Mouse (Mus musculus) cerebellum, adult 2 months (tissue): Measurements from ENCODE around the gene Mybl2. TPM values are rescaled to one million over a fixed set of nuclear protein-coding genes. Genes with fewer than 3 reads are reported as not detected.
"Not testable (repeated sequence)": the region's sequence is repeated elsewhere in the genome, so short reads cannot be mapped to it uniquely, and the experiment has no call there.

Experiments
- DNase-seq, 2 experiments: peaks; one replicate each; pipeline ENCODE4 v3.0.0; 2021
- H3K27ac ChIP-seq: fragments of 200-500 bp; 2 replicates; pipeline ENCODE4 v1.5.1; 2012; ENCODE audit warnings: low read length, control low read depth, inconsistent platforms; ENCODE audit not compliant: insufficient read depth
- H3K27me3 ChIP-seq: fragments of 200-500 bp; 2 replicates; pipeline ENCODE4 v1.6.1; 2012; ENCODE audit warnings: inconsistent platforms, mild to moderate bottlenecking, low read length, moderate library complexity; ENCODE audit not compliant: control insufficient read depth, insufficient read depth
- H3K4me1 ChIP-seq: fragments of 200-500 bp; 2 replicates; pipeline ENCODE4 v1.6.1; 2011; ENCODE audit warnings: low read length; ENCODE audit not compliant: control insufficient read depth, insufficient read depth
- H3K4me3 ChIP-seq: fragments of 200-500 bp; replicated peaks from 2 replicates; pipeline ENCODE3; 2011; ENCODE audit warnings: mild to moderate bottlenecking, low read depth, low read length, control low read depth; ENCODE audit not compliant: insufficient read depth
- CTCF ChIP-seq: fragments of 200-500 bp; IDR thresholded peaks from 2 replicates; pipeline ENCODE4 v1.5.1; 2011; ENCODE audit warnings: low read depth, mild to moderate bottlenecking, control low read depth, low read length, moderate library complexity, borderline replicate concordance; ENCODE audit not compliant: insufficient read depth
- POLR2A ChIP-seq: fragments of 200-500 bp; IDR thresholded peaks from 2 replicates; pipeline ENCODE4 v1.6.1; 2011; ENCODE audit warnings: low read length, control low read depth, borderline replicate concordance; ENCODE audit not compliant: insufficient read depth
- WGBS: fragments of 180-500 bp; shearing (Covaris S2); methylation state at CpG from one replicate; pipeline ENCODE4 v1.1.7; 2018; 5-methylcytosine and 5-hydroxymethylcytosine counted together
- polyA plus RNA-seq: library from polyadenylated mRNA; depleted of rRNA; stranded (reverse); fragments of >200 nt; gene quantifications from 2 replicates; pipeline ENCODE4 v1.2.3, GENCODE M21; 2012

Mybl2 gene
- polyA plus RNA-seq, 1 experiment, result 1.6 TPM

DNA sequence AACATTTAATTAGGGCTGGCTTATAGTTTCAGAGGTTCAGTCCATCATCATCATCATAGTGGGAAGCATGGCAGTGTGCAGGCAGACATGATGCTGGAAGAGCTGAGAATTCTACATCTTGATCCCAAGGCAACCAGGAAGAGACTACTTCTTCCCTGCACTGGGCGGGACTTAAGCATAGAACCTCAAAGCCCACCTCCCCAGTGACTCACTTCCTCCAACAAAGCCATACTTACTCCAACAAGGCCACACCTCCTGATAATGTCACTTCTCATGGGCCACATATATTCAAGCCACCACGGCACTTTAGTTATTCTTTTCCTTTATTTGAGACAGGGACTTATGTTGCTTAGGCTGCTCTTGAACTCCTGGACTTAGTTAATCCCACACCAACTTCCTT, 5.4 kb upstream of the Mybl2 start:
- no peak overlapping the region for H3K4me3 ChIP-seq
- no peak for DNase-seq
- H3K4me1 ChIP-seq, result no peaks in the 10 kb centered on the region
- WGBS, result 92% methylated on average over 2 of the region's 2 CpGs
- no peak for TF ChIP-seq CTCF
- no peak for TF ChIP-seq POLR2A
- no peaks in the 10 kb centered on the region for H3K27me3 ChIP-seq
- H3K27ac ChIP-seq, result no peak overlapping the region

GRCm38 (mm10) chr2:163051691-163052090, 2.8 kb upstream of the Mybl2 start:
- Histone ChIP-seq H3K27ac (no peak overlapping the region), H3K4me3 (no peak overlapping the region), H3K27me3 (no peaks in the 10 kb centered on the region; the same call in 1 of the 2 replicates), H3K4me1 (peaks cover 2% of the 10 kb centered on the region; the same call in 1 of the 2 replicates)
- no peak for TF ChIP-seq CTCF
- TF ChIP-seq POLR2A, result no peak
- WGBS, result 90% methylated on average over 1 of the region's 1 CpGs
- no peak for DNase-seq

DNA sequence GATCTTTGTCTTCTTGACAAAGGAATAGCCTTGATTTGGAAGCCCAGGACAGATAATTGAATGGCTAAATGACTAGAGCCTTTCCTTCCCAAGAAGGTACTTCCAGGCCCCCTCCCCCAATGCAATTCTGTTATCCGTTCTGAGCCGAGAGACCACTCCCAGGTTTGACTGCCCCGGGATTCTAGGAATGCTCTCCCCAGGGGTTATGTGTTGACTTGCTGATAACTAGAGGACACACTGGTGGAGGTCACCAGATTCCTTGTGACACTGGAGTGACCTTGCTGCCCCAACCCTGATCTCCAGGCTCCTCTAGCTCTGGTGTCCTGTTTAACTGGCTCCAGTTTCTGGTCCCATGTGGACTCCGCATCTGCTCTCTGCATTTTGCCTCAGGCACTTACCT, 2.4 kb upstream of the Mybl2 start:
- WGBS, result 66% methylated on average over 4 of the region's 4 CpGs
- Histone ChIP-seq H3K27me3 (no peaks in the 10 kb centered on the region; the same call in 1 of the 2 replicates), H3K27ac (no peak overlapping the region), H3K4me3 (no peak overlapping the region), H3K4me1 (peaks cover 2% of the 10 kb centered on the region; the same call in 1 of the 2 replicates)
- no peak for DNase-seq
- TF ChIP-seq POLR2A (no peak), CTCF (no peak)

DNA sequence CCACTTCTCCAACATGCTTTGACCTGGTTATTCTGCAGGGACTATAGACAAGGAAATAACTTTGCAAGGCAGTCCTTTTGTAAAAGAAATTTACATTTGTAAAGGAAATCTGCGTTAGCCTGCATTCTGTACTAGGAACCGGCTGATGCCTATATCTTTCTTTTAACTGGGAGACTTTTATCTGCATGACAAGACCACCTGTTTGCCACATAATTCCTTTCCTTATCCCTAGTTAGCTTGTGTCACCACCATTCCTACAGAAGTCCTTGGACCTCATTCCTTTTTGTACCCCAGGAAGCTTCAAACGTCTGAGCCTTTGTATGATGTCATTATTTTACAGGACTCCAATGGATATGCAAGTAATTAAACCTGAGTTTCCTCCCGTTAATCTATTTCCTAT, 1.7 kb upstream of the Mybl2 start:
- WGBS, result 84% methylated on average over 4 of the region's 4 CpGs
- no peak overlapping the region for H3K4me3 ChIP-seq
- H3K27me3 ChIP-seq, result no peaks in the 10 kb centered on the region; the same call in 1 of the 2 replicates
- no peak for DNase-seq
- TF ChIP-seq CTCF (no peak), POLR2A (no peak)
- H3K27ac ChIP-seq, result no peak overlapping the region
- peaks cover 2% of the 10 kb centered on the region; the same call in 1 of the 2 replicates for H3K4me1 ChIP-seq

DNA sequence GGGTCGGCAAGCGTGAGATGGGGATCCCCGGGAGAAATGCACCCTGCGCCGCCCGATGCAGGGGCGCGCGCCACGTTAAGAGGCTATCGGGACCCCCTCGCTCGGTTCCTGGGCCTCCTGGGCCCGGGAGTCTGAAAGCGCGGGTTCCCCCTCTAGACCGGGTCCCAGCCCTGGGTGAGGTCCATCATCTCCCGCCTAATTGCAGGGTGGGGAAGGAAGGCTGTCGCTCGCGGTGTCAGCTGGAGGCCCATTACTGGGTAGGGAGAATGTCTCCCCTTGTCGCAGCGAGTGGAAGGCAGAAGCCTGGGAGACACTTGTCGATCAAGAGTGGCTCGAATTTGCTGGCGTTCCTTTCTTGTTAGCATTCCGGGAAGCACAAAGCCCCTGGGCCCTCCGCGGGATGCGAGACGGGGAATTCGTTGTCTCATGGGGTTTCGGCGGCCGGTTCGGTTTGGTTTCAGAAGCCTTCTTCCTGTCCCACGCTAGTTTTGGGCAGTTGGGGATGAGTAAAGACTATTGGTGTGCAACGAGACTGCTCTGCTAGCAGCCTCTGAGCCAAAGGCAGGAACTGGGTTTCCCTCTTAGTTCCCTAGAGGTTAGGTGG, 506 bp downstream of the Mybl2 start:
- no peak for DNase-seq
- WGBS, result 1% methylated on average over 37 of the region's 38 CpGs
- Histone ChIP-seq H3K27ac (no peak overlapping the region), H3K4me1 (peaks cover 2% of the 10 kb centered on the region; the same call in 1 of the 2 replicates), H3K27me3 (no peaks in the 10 kb centered on the region; the same call in 1 of the 2 replicates), H3K4me3 (peak overlapping the region; percentile 6)
- TF ChIP-seq POLR2A (no peak), CTCF (no peak)

GRCm38 (mm10) chr2:163055715-163056114, 1.2 kb downstream of the Mybl2 start:
- H3K4me1 ChIP-seq, result peaks cover 2% of the 10 kb centered on the region; the same call in 1 of the 2 replicates
- no peak overlapping the region for H3K4me3 ChIP-seq
- H3K27ac ChIP-seq, result no peak overlapping the region
- TF ChIP-seq CTCF (no peak), POLR2A (no peak)
- H3K27me3 ChIP-seq, result no peaks in the 10 kb centered on the region; the same call in 1 of the 2 replicates
- DNase-seq, result no peak
- WGBS, result 26% methylated on average over 5 of the region's 5 CpGs

DNA sequence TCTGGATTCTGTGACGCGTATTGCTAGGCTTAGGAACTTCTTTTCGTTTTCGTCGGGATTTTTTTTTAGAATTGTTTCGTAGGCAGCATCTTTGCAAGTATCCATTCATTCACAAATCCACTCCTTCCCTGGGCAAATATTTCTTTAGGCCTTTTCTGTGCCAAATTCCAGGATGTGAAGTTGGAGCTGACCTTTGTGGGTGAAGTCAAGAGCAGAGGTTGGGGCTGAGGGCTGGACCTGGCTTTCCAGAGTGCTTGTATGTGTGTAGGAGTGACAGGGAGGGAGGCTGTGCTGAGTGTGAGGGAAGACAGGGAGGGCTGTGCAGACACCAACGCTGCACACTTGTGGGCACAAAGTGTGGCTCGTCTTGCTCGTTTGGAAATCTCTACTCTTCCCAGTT, 2.1 kb downstream of the Mybl2 start:
- no peak for DNase-seq
- TF ChIP-seq POLR2A (no peak), CTCF (no peak)
- 88% methylated on average over 9 of the region's 9 CpGs for WGBS
- Histone ChIP-seq H3K4me1 (peaks cover 2% of the 10 kb centered on the region; the same call in 1 of the 2 replicates), H3K27ac (no peak overlapping the region), H3K27me3 (no peaks in the 10 kb centered on the region; the same call in 1 of the 2 replicates), H3K4me3 (no peak overlapping the region)

DNA sequence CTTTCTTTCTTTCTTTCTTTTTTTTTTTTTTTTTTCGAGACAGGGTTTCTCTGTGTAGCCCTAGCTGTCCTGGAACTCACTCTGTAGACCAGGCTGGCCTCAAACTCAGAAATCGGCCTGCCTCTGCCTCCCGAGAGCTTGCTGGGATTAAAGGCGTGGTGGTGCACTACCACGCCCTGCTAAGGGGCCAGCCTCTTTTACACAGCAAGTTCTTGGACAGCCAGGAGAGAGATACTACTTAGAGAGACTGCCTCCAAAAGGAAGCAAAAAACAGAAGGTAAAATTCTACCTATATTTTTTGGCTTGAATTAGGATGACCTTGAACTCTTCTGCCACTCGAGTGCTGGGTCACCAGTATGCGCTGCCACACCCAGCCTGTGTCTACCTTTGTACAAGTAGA, 4.5 kb downstream of the Mybl2 start:
- not testable (repeated sequence) for H3K4me1 ChIP-seq, DNase-seq, H3K27ac ChIP-seq, H3K27me3 ChIP-seq, H3K4me3 ChIP-seq
- WGBS, result 92% methylated on average over 7 of the region's 7 CpGs

DNA sequence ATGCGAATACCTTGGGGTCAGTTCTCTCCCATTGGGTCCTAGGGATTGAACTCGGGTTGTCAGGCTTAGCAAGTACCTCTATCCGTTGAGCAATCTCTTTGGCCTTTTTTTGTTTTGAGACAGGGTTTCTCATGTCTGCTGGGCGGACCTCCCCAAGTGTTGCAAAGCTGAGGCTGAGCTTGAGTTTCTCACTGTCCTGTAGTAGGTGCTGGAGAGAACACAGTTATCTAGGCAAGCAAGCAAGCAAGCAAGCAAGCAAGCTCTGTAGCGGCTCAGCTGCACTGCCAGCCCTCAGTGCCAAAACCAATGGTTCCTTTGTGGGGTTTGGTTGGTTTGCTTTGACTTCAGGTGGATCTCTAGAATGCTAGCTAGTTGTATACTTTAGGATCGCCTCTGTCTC, 6.1 kb downstream of the Mybl2 start:
- no peak for DNase-seq
- Histone ChIP-seq H3K27ac (no peak overlapping the region), H3K4me3 (no peak overlapping the region), H3K27me3 (no peaks in the 10 kb centered on the region), H3K4me1 (no peaks in the 10 kb centered on the region)
- 79% methylated on average over 6 of the region's 6 CpGs for WGBS
- TF ChIP-seq POLR2A, result no peak
